Mouse (Mus musculus) CD4-positive, CD25-positive, alpha-beta regulatory T cell, adult 4 months (primary cell): ENCODE measurements around the gene Fcrla. TPM values are rescaled to one million over a fixed set of nuclear protein-coding genes. Genes with fewer than 3 reads are reported as not detected.

Source experiments
- ATAC-seq: one replicate; pipeline ENCODE4 v1.8.0; 2017
- polyA plus RNA-seq, 2 experiments: library from polyadenylated mRNA; unstranded; fragments of 100-300 nt; shearing (Covaris generic); gene quantifications; one replicate each; pipeline ENCODE4 v1.2.1; 2017

Fcrla gene
- polyA plus RNA-seq, 2 experiments from 2014 or later: 0.52 to 3.9 TPM

GRCm38 (mm10) chr1:170928467-170928866, 1.1 kb upstream of the Fcrla start:
- no peak for ATAC-seq

GRCm38 (mm10) chr1:170926941-170927340, 442 bp downstream of the Fcrla start:
- ATAC-seq: no peak

GRCm38 (mm10) chr1:170924485-170924884, 2.9 kb downstream of the Fcrla start:
- no peak for ATAC-seq

GRCm38 (mm10) chr1:170919308-170919707, 8.1 kb downstream of the Fcrla start:
- no peak for ATAC-seq

- ATAC-seq: no peak
Observed at GRCm38 (mm10) chr1:170915657-170916056, 11.7 kb downstream of the Fcrla start.

- ATAC-seq: no peak
Observed at GRCm38 (mm10) chr1:170912891-170913615, 14.3 kb downstream of the Fcrla start, which contains the start of gene Fcrlb. Fcrlb (minus strand) TSS chr1:170912941.

- ATAC-seq: no peak
Observed at GRCm38 (mm10) chr1:170911907-170912660, 15.3 kb downstream of the Fcrla start.

- ATAC-seq: no peak
Observed at GRCm38 (mm10) chr1:170908341-170908740, 19.0 kb downstream of the Fcrla start.

- no peak for ATAC-seq
Observed at GRCm38 (mm10) chr1:170907456-170908191, 19.8 kb downstream of the Fcrla start.

- ATAC-seq: no peak
Observed at GRCm38 (mm10) chr1:170907111-170907455, 20.3 kb downstream of the Fcrla start.

GRCm38 (mm10) chr1:170903485-170903884, 23.9 kb downstream of the Fcrla start:
- ATAC-seq: no peak

- peak; percentile 81 for ATAC-seq
Observed at GRCm38 (mm10) chr1:170901536-170902238, 25.7 kb downstream of the Fcrla start.

- ATAC-seq: peak; percentile 65
Observed at GRCm38 (mm10) chr1:170900799-170901467, 26.4 kb downstream of the Fcrla start.

GRCm38 (mm10) chr1:170898413-170899075, 28.8 kb downstream of the Fcrla start:
- no peak for ATAC-seq

GRCm38 (mm10) chr1:170896651-170897281, 30.6 kb downstream of the Fcrla start:
- no peak for ATAC-seq

GRCm38 (mm10) chr1:170894603-170895602, 32.5 kb downstream of the Fcrla start:
- ATAC-seq: peak; percentile 76

GRCm38 (mm10) chr1:170892279-170892678, 35.1 kb downstream of the Fcrla start:
- ATAC-seq: no peak

- no peak for ATAC-seq
Observed at GRCm38 (mm10) chr1:170891646-170892045, 35.7 kb downstream of the Fcrla start.

- ATAC-seq: no peak
Observed at GRCm38 (mm10) chr1:170889310-170889709, 38.1 kb downstream of the Fcrla start.

GRCm38 (mm10) chr1:170886044-170886458, 41.3 kb downstream of the Fcrla start:
- no peak for ATAC-seq
